Mouse (Mus musculus) ES-E14 (cell line): ENCODE measurements around the gene Elavl1.

ENCODE experiments used
- CHD2 ChIP-seq: IDR thresholded peaks from 2 replicates; pipeline ENCODE4 v1.6.1; 2014; ENCODE audit warnings: mild to moderate bottlenecking, low read depth, low read length, inconsistent platforms
- HCFC1 ChIP-seq: IDR thresholded peaks from 2 replicates; pipeline ENCODE4 v1.6.1; 2012; ENCODE audit warnings: low read length, inconsistent platforms, borderline replicate concordance; ENCODE audit not compliant: insufficient read depth
- MAFK ChIP-seq: IDR thresholded peaks from 2 replicates; pipeline ENCODE4 v1.6.1; 2014; ENCODE audit warnings: mild to moderate bottlenecking, low read depth, low read length, inconsistent platforms; ENCODE audit not compliant: insufficient read depth
- ZC3H11A ChIP-seq: IDR thresholded peaks from 2 replicates; pipeline ENCODE4 v1.6.1; 2012; ENCODE audit warnings: low read depth, mild to moderate bottlenecking, inconsistent platforms, low read length, borderline replicate concordance
- ZNF384 ChIP-seq: IDR thresholded peaks from 2 replicates; pipeline ENCODE4 v1.6.1; 2012; ENCODE audit warnings: low read depth, low read length, inconsistent platforms

- TF ChIP-seq ZC3H11A (no peak), HCFC1 (no peak), ZNF384 (peak; percentile 95), CHD2 (no peak), MAFK (no peak)
Observed at GRCm38 (mm10) chr8:4372657-4373056, 47.4 kb upstream of the Elavl1 start.
